Mouse (Mus musculus): ENCODE measurements at regions not wholly inside any gene's neighbourhood (a gene's known extent, or its start where the extent isn't known, plus 50 kb on each side); places are given as distances from the start of the nearest gene placed in this dataset.
A peak's percentile ranks its signal among the peaks of the same experiment; 100 is the strongest.

GRCm38 (mm10) chr1:19421116-19421515, 212.4 kb downstream of the Tfap2b start:
- Histone ChIP-seq H3K27ac (ENCODE audit: low read depth, low read length) (no peak overlapping the region), H3K4me1 (ENCODE audit: control insufficient read depth, insufficient read depth, low read depth, low read length) (no peaks in the 10 kb centered on the region), H3K36me3 (ENCODE audit: control insufficient read depth, insufficient read depth, low read length) (no peaks in the 10 kb centered on the region), H3K9me3 (ENCODE audit: control insufficient read depth, low read length) (no peaks in the 10 kb centered on the region), H3K4me2 (ENCODE audit: low read length) (no peak overlapping the region), H3K27me3 (replicated peaks; ENCODE audit: control insufficient read depth, insufficient read depth, low read length) (no peaks in the 10 kb centered on the region), H3K4me3 (ENCODE audit: low read length) (no peak overlapping the region), H3K9ac (ENCODE audit: low read depth, low read length) (no peak overlapping the region)
- peak; percentile 27; the same call in 1 of the 2 replicates for ATAC-seq
- 33% methylated on average over 1 of the region's 1 CpGs for WGBS

DNA sequence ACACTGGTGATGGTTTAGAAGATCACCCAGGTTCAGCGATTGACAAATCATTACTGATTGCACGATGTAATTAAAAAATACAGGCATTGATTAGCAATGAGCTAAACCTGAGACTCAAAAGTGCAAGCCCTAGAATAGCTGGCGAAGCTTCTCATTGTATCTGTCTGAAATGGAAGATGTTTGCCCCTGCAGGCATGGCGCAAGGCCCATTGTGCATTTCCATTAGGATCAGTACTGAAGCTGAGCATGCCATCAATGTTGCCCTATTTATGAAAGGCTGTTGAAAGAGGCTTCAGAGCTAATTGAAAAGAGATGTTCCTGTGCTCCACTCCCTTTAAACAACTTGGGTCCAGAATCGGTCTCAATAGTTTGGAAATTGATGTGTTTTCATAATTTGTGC, 242.1 kb downstream of the Tfap2b start:
- ATAC-seq = no peak
- no peak overlapping the region for H3K27ac ChIP-seq (ENCODE audit: low read depth, low read length)
- no peaks in the 10 kb centered on the region for H3K27me3 ChIP-seq (replicated peaks; ENCODE audit: control insufficient read depth, insufficient read depth, low read length)
- H3K9ac ChIP-seq (ENCODE audit: low read depth, low read length) = no peak overlapping the region
- no peak overlapping the region for H3K4me3 ChIP-seq (ENCODE audit: low read length)
- no peak overlapping the region for H3K4me2 ChIP-seq (ENCODE audit: low read length)
- H3K9me3 ChIP-seq (ENCODE audit: control insufficient read depth, low read length) = no peaks in the 10 kb centered on the region
- no peaks in the 10 kb centered on the region for H3K36me3 ChIP-seq (ENCODE audit: control insufficient read depth, insufficient read depth, low read length)
- no peaks in the 10 kb centered on the region for H3K4me1 ChIP-seq (ENCODE audit: control insufficient read depth, insufficient read depth, low read depth, low read length)
- WGBS = 88% methylated on average over 5 of the region's 5 CpGs

GRCm38 (mm10) chr1:19458646-19459441, 250.1 kb downstream of the Tfap2b start:
- no peaks in the 10 kb centered on the region for H3K36me3 ChIP-seq (ENCODE audit: control insufficient read depth, insufficient read depth, low read length)
- 85% methylated on average over 14 of the region's 14 CpGs for WGBS
- no peak overlapping the region for H3K9ac ChIP-seq (ENCODE audit: low read depth, low read length)
- no peaks in the 10 kb centered on the region for H3K9me3 ChIP-seq (ENCODE audit: control insufficient read depth, low read length)
- no peak overlapping the region for H3K4me2 ChIP-seq (ENCODE audit: low read length)
- ATAC-seq = no peak
- H3K4me1 ChIP-seq (ENCODE audit: control insufficient read depth, insufficient read depth, low read depth, low read length) = no peaks in the 10 kb centered on the region
- H3K27me3 ChIP-seq (replicated peaks; ENCODE audit: control insufficient read depth, insufficient read depth, low read length) = no peaks in the 10 kb centered on the region
- no peak overlapping the region for H3K4me3 ChIP-seq (ENCODE audit: low read length)
- H3K27ac ChIP-seq (ENCODE audit: low read depth, low read length) = no peak overlapping the region

DNA sequence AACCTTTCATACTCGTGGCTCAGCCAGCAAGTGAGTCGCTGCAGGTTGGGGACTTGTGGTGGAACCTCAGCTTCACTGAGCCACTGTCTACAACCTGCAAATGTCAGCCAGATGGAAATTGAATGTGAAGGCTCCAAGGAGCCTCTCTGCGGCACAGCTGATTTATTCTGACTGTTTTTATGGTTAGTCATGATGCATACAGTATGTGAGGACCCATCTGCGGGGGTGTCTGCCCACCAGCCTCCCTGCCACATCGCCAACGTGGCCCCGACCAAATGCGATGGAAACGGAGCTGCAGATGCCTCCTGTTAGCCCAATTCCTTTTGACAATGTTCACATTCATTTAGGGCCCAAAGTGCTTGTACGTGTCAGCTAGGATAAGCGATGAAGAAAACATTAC, 251.2 kb downstream of the Tfap2b start:
- H3K27ac ChIP-seq (ENCODE audit: low read depth, low read length) = no peak overlapping the region
- ATAC-seq = 0 out of 2 replicates have a peak, but pooled peaks have one; percentile 9
- no peak overlapping the region for H3K9ac ChIP-seq (ENCODE audit: low read depth, low read length)
- H3K9me3 ChIP-seq (ENCODE audit: control insufficient read depth, low read length) = no peaks in the 10 kb centered on the region
- no peak overlapping the region for H3K4me3 ChIP-seq (ENCODE audit: low read length)
- 78% methylated on average over 11 of the region's 11 CpGs for WGBS
- no peaks in the 10 kb centered on the region for H3K27me3 ChIP-seq (replicated peaks; ENCODE audit: control insufficient read depth, insufficient read depth, low read length)
- no peaks in the 10 kb centered on the region for H3K36me3 ChIP-seq (ENCODE audit: control insufficient read depth, insufficient read depth, low read length)
- H3K4me2 ChIP-seq (ENCODE audit: low read length) = no peak overlapping the region
- H3K4me1 ChIP-seq (ENCODE audit: control insufficient read depth, insufficient read depth, low read depth, low read length) = no peaks in the 10 kb centered on the region

DNA sequence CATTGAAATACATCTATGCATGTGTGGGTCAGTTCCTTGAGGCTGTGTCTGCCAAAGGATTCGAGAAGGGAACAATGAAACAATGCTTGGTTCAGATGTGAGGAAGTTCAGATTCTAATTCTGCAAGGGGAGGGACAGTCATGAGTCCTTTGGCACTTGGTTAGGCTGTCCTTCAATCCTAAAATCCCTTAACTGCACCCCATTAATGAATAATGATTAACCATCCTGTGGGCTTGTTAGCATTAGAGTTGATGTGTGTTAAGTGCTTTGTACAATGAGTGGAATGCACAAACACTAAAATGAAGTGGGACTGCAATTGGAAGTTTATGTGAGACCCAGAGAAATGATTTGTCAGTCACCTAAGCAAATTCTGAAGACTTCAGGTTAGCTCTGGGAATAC, 264.8 kb downstream of the Tfap2b start:
- no peak overlapping the region for H3K4me2 ChIP-seq (ENCODE audit: low read length)
- H3K27me3 ChIP-seq (replicated peaks; ENCODE audit: control insufficient read depth, insufficient read depth, low read length) = no peaks in the 10 kb centered on the region
- no peaks in the 10 kb centered on the region for H3K4me1 ChIP-seq (ENCODE audit: control insufficient read depth, insufficient read depth, low read depth, low read length)
- H3K36me3 ChIP-seq (ENCODE audit: control insufficient read depth, insufficient read depth, low read length) = no peaks in the 10 kb centered on the region
- H3K27ac ChIP-seq (ENCODE audit: low read depth, low read length) = no peak overlapping the region
- WGBS = 0% methylated on average over 1 of the region's 1 CpGs
- ATAC-seq = no peak
- no peak overlapping the region for H3K4me3 ChIP-seq (ENCODE audit: low read length)
- H3K9me3 ChIP-seq (ENCODE audit: control insufficient read depth, low read length) = no peaks in the 10 kb centered on the region
- no peak overlapping the region for H3K9ac ChIP-seq (ENCODE audit: low read depth, low read length)

Data from hindbrain, embryonic 16.5 days (tissue).